Mouse (Mus musculus) liver, embryonic 14.5 days (tissue): Measurements from ENCODE around the gene Zfp39. TPM values are rescaled to one million over a fixed set of nuclear protein-coding genes. Genes with fewer than 3 reads are reported as not detected.
"Not testable (repeated sequence)": the region's sequence is repeated elsewhere in the genome, so short reads cannot be mapped to it uniquely, and the experiment has no call there.

Source experiments
- ATAC-seq: fragments of 200-750 bp; cut with Nextera tagmentation; 2 replicates; pipeline ENCODE4 v1.8.0; 2017; ENCODE audit warnings: moderate number of reproducible peaks, mild to moderate bottlenecking, moderate library complexity; ENCODE audit not compliant: insufficient read depth
- DNase-seq, 3 experiments: peaks; one replicate each; pipeline ENCODE4 v3.0.0-alpha.2; 2012 to 2013; ENCODE audit warnings: low read depth in 3 of 3, low spot score in 3 of 3
- H3K27ac ChIP-seq: fragments of 300-500 bp; sonication (generic); 2 replicates; pipeline ENCODE4 v1.5.1; 2014; ENCODE audit warnings: moderate library complexity, mild to moderate bottlenecking, control low read depth, inconsistent platforms
- H3K27me3 ChIP-seq: fragments of 300-500 bp; sonication (generic); 2 replicates; pipeline ENCODE4 v1.6.1; 2014; ENCODE audit warnings: mild to moderate bottlenecking, low read length, moderate library complexity; ENCODE audit not compliant: control insufficient read depth, insufficient read depth
- H3K36me3 ChIP-seq: fragments of 300-500 bp; sonication (generic); replicated peaks from 2 replicates; pipeline ENCODE4 v1.6.1; 2014; ENCODE audit warnings: low read depth; ENCODE audit not compliant: control insufficient read depth, insufficient read depth
- H3K4me1 ChIP-seq, 2 experiments: fragments of 200-500 bp in 1 of 2; fragments of 300-500 bp in 1 of 2; sonication (generic) in 1 of 2; replicated peaks; 2 replicates each; pipeline ENCODE4 v1.6.1; 2012 to 2014; ENCODE audit warnings: antibody characterized with exemption in 1 of 2, inconsistent platforms in 1 of 2, low read length in 1 of 2; ENCODE audit not compliant: control insufficient read depth in 2 of 2, insufficient read depth in 2 of 2
- H3K4me2 ChIP-seq: fragments of 300-500 bp; sonication (generic); 2 replicates; pipeline ENCODE4 v1.6.1; 2014; ENCODE audit warnings: low read depth, mild to moderate bottlenecking, control low read depth, moderate library complexity
- H3K4me3 ChIP-seq, 2 experiments: fragments of 200-500 bp in 1 of 2; fragments of 300-500 bp in 1 of 2; sonication (generic) in 1 of 2; 2 replicates each; pipeline ENCODE4 v1.5.1; 2012 to 2014; ENCODE audit warnings: low read depth in 2 of 2, low read length in 2 of 2, mild to moderate bottlenecking in 2 of 2, control low read depth in 1 of 2, inconsistent platforms in 1 of 2, moderate library complexity in 1 of 2; ENCODE audit not compliant: insufficient read depth in 1 of 2
- H3K9ac ChIP-seq: fragments of 300-500 bp; sonication (generic); replicated peaks from 2 replicates; pipeline ENCODE4 v1.6.1; 2014; ENCODE audit warnings: mild to moderate bottlenecking, control low read depth, moderate library complexity
- H3K9me3 ChIP-seq: fragments of 300-500 bp; sonication (generic); 2 replicates; pipeline ENCODE4 v1.6.1; 2016; ENCODE audit warnings: low read length, mixed read lengths; ENCODE audit not compliant: control insufficient read depth
- CTCF ChIP-seq: IDR thresholded peaks from 2 replicates; pipeline ENCODE4 v1.5.1; 2016; ENCODE audit warnings: antibody characterized with exemption, low read depth, control low read depth
- EP300 ChIP-seq: IDR thresholded peaks from 2 replicates; pipeline ENCODE4 v1.6.1; 2016; ENCODE audit warnings: antibody characterized with exemption, low read depth
- WGBS: fragments of 180-500 bp; shearing (Covaris S2); extraction: QIAGEN DNeasy Blood & Tissue Kit; methylation state at CpG from one replicate; pipeline ENCODE4 v1.1.7; 2014; ENCODE audit not compliant: insufficient replicate concordance; 5-methylcytosine and 5-hydroxymethylcytosine counted together
- polyA plus RNA-seq, 2 experiments: library from polyadenylated mRNA; depleted of rRNA in 1 of 2; stranded (reverse) in 1 of 2; unstranded in 1 of 2; fragments of >200 nt; fragmentation: Nextera tagmentation in 1 of 2; extraction: Ambion mirVana in 1 of 2; gene quantifications; 2 replicates each; pipeline versions ENCODE4 v1.2.1 to v1.2.3; 2012 to 2014

The Zfp39 gene
- polyA plus RNA-seq, 2 experiments = 4.6 to 5.2 TPM

- ATAC-seq (peak; percentile 88), DNase-seq (peak; percentile 69 to 76 (median 73))
- peak within 1 kb of the TSS; percentile 80 to 95 for H3K4me3 ChIP-seq
- WGBS = 2% methylated on average over 37 of the region's 37 CpGs
- no peaks in the 10 kb centered on the region for H3K9me3 ChIP-seq
- H3K9ac ChIP-seq = peak within 1 kb of the TSS; percentile 83
- no peaks in the 10 kb centered on the region for H3K27me3 ChIP-seq
- H3K27ac ChIP-seq = peak within 1 kb of the TSS; percentile 72
- peaks cover 6 to 8% of the 10 kb centered on the region in 2 experiments; a peak in 2 of 4 replicates for H3K4me1 ChIP-seq
- peak within 1 kb of the TSS; percentile 70 for H3K4me2 ChIP-seq
- TF ChIP-seq EP300 = no peak
- TF ChIP-seq CTCF = peak; percentile 61
- no peaks in the 10 kb centered on the region for H3K36me3 ChIP-seq
These were observed 36.7 kb downstream of the Zfp39 start, which contains the start of gene 2810021J22Rik for GRCm38 (mm10) chr11:58867039-58867953. 2810021J22Rik (plus strand) TSS chr11:58867216.

DNA sequence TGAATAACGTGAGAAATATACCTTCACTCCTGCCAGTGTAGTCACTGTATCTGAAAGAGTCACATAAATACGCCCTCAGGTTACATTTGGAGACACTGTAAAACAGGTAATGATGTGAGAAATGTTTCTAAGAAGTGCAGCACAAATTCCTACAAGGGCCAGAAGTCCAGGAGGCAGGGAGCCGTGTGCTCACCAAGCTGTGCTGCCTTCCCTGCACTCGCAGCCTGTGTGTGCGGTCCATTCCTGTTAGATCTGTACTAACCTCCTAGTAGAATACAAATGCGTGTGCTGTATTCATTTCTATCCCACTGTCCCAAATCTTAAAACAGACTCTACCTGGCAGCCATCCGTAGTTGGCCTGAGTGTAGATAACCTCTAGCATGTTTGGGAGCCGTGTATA is 43.3 kb downstream of the Zfp39 start:
- Histone ChIP-seq H3K4me1 (no peaks in the 10 kb centered on the region), H3K9me3 (peaks cover 6% of the 10 kb centered on the region; the same call in 1 of the 2 replicates), H3K4me3 (no peak overlapping the region), H3K27me3 (no peaks in the 10 kb centered on the region), H3K9ac (no peak overlapping the region), H3K36me3 (peaks cover 24% of the 10 kb centered on the region), H3K4me2 (no peak overlapping the region), H3K27ac (no peak overlapping the region)
- 84% methylated on average over 8 of the region's 8 CpGs for WGBS
- DNase-seq (no peak), ATAC-seq (no peak)
- TF ChIP-seq EP300 (no peak), CTCF (no peak)

DNA sequence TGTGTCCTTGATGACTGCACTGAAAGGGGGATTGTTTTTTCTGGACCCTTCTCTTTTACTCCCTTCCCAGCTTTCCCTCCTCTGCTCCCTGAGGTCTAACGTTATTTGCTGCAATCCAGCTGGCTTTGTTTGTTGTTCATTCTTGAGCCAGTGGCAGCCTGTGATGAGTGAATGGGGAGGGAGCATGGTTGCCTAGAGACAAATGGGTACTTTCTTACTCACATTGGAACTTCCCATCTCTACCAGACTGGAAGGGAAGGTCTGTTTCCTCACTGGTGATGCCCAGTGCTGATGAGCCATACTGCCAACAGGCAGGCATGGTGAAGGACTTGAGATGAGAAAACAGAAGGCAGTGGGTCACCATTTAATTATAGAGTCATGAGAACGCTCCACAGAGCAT is 54.3 kb downstream of the Zfp39 start:
- no peak overlapping the region for H3K4me3 ChIP-seq
- H3K27ac ChIP-seq = no peak overlapping the region
- no peak overlapping the region for H3K4me2 ChIP-seq
- TF ChIP-seq CTCF (no peak), EP300 (no peak)
- no peaks in the 10 kb centered on the region for H3K27me3 ChIP-seq
- H3K36me3 ChIP-seq = no peaks in the 10 kb centered on the region
- peaks cover 5 to 8% of the 10 kb centered on the region in 2 experiments for H3K4me1 ChIP-seq
- H3K9me3 ChIP-seq = no peaks in the 10 kb centered on the region
- 66% methylated on average over 2 of the region's 2 CpGs for WGBS
- no peak for DNase-seq
- H3K9ac ChIP-seq = no peak overlapping the region
- no peak for ATAC-seq

DNA sequence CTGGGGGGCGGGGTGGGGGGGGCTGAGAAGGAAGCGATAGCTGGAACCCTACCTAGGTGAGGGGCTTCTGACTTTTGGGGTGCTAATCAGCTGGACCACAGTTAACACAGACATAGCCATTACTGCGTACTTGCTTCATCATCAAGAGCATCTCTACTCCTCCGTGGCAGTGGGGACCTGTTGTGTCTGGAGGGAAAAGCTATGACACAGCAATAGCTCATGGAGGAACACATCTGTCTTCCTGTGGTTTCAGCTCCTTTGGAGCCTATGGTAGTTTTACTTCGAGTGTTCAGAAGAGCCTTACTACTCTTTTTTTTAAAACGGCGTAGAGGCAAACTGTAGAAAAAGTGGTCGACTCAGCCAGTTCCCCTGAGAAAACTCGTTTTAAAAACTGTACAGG is 56.4 kb downstream of the Zfp39 start:
- DNase-seq (no peak), ATAC-seq (0 out of 2 replicates have a peak, but pooled peaks have one; percentile 4)
- H3K36me3 ChIP-seq = no peaks in the 10 kb centered on the region
- WGBS = 20% methylated on average over 9 of the region's 9 CpGs
- no peak for TF ChIP-seq CTCF
- TF ChIP-seq EP300 = no peak
- peak overlapping the region; percentile 76 for H3K9ac ChIP-seq
- no peaks in the 10 kb centered on the region for H3K27me3 ChIP-seq
- H3K9me3 ChIP-seq = no peaks in the 10 kb centered on the region
- peak overlapping the region; percentile 60 to 78 for H3K4me3 ChIP-seq
- no peak overlapping the region for H3K27ac ChIP-seq
- H3K4me2 ChIP-seq = peak overlapping the region; percentile 73
- H3K4me1 ChIP-seq = peaks cover 5 to 8% of the 10 kb centered on the region in 2 experiments

- WGBS = under 1% methylated on average over 24 of the region's 24 CpGs
- H3K36me3 ChIP-seq = no peaks in the 10 kb centered on the region
- H3K27me3 ChIP-seq = no peaks in the 10 kb centered on the region
- H3K4me1 ChIP-seq = peaks cover 5 to 8% of the 10 kb centered on the region in 2 experiments
- ATAC-seq (peak; percentile 100), DNase-seq (peak; percentile 98 to 100 (median 99))
- peak within 1 kb of the TSS; percentile 73 for H3K4me2 ChIP-seq
- H3K9me3 ChIP-seq = no peaks in the 10 kb centered on the region
- peak within 1 kb of the TSS; percentile 60 to 78 for H3K4me3 ChIP-seq
- no peak for TF ChIP-seq CTCF
- no peak for TF ChIP-seq EP300
- H3K9ac ChIP-seq = peak within 1 kb of the TSS; percentile 76
- peak within 1 kb of the TSS; percentile 43; the same call in 1 of the 2 replicates for H3K27ac ChIP-seq
These were observed 57.0 kb downstream of the Zfp39 start, which contains the start of gene Gm12258 for GRCm38 (mm10) chr11:58846919-58847461. Gm12258 (plus strand) TSS chr11:58847158.

GRCm38 (mm10) chr11:58838951-58839350 is 65.1 kb downstream of the Zfp39 start, which contains the start of gene Olfr311:
Olfr311 (plus strand) TSS chr11:58839251.
- not testable (repeated sequence) for H3K9ac ChIP-seq, H3K27me3 ChIP-seq, H3K9me3 ChIP-seq, H3K27ac ChIP-seq, H3K36me3 ChIP-seq, H3K4me1 ChIP-seq, H3K4me2 ChIP-seq, DNase-seq, H3K4me3 ChIP-seq, ATAC-seq
